Mouse (Mus musculus) ES-Bruce4 (cell line): ENCODE results near the gene B230217C12Rik.

Experiments used
- CTCF ChIP-seq: IDR thresholded peaks from one replicate; pipeline ENCODE4 v1.8.1; 2011; ENCODE audit warnings: low read depth, low read length
- EP300 ChIP-seq: IDR thresholded peaks from 2 replicates; pipeline ENCODE4 v1.6.1; 2011; ENCODE audit warnings: low read depth, low read length; ENCODE audit not compliant: insufficient read depth
- POLR2A ChIP-seq: IDR thresholded peaks from one replicate; pipeline ENCODE4 v1.8.1; 2011; ENCODE audit warnings: low read length; ENCODE audit not compliant: insufficient read depth

DNA sequence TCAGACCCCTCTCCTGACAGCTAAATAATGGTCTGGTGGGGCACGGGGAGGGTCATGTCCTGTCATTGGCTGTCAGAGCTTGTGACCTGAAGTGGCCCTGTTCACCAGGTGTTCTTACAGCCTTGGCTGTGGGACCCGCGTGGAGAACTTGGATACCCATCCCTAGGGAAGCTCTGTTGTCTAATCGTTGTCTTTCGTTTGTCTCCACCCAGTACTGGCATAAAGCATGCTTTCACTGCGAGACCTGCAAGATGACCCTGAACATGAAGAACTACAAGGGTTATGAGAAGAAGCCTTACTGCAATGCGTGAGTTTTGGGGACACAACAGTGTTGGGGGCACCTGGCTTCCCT, 34.0 kb upstream of the B230217C12Rik start:
- TF ChIP-seq CTCF (no peak), POLR2A (no peak), EP300 (no peak)
